Mouse (Mus musculus) mouse embryonic stem cell (cell line): Measurements from ENCODE around the gene Gpr171.

Experiments used
- in situ Hi-C, 2 experiments: fragments of 300-500 bp; cut with MboI; formaldehyde crosslinking; loops; 1 replicate in 1 of 2; 3 replicates in 1 of 2; pipeline ENCODE4 v1.14.3; 2019 to 2020; ENCODE audit warnings: low sequenced_read_pairs in 2 of 2, low pct_unique_long_range_greater_than_20kb in 1 of 2, mixed read lengths in 1 of 2; ENCODE audit not compliant: unreplicated experiment in 1 of 2

Gene Gpr171

GRCm38 (mm10) chr3:59121780-59122449 lies 20.3 kb upstream of the Gpr171 start:
- in situ Hi-C loops, result loop anchor here in 1 of 2 experiments (25.0 kb wide), 1 partner anchor 615 kb away; the partner anchor contains the start of gene Gm5538

- in situ Hi-C loops, result loop anchor here in 1 of 2 experiments (25.0 kb wide), 1 partner anchor 616 kb away; the partner anchor contains the start of gene Gm5538
These were observed 19.6 kb upstream of the Gpr171 start for GRCm38 (mm10) chr3:59121067-59121730.

- in situ Hi-C loops, result loop anchor here in 1 of 2 experiments (25.0 kb wide), 1 partner anchor 623 kb away; the partner anchor contains the start of gene Gm5538
These were observed 12.4 kb upstream of the Gpr171 start for GRCm38 (mm10) chr3:59113973-59114517.

GRCm38 (mm10) chr3:59113291-59113690 lies 11.7 kb upstream of the Gpr171 start:
- in situ Hi-C loops, result loop anchor here in 1 of 2 experiments (25.0 kb wide), 1 partner anchor 624 kb away; the partner anchor contains the start of gene Gm5538

- in situ Hi-C loops, result loop anchor here in 1 of 2 experiments (25.0 kb wide), 1 partner anchor 625 kb away; the partner anchor contains the start of gene Gm5538
These were observed 10.3 kb upstream of the Gpr171 start for GRCm38 (mm10) chr3:59111944-59112343.

- in situ Hi-C loops, result loop anchor here in 1 of 2 experiments (25.0 kb wide), 1 partner anchor 627 kb away; the partner anchor contains the start of gene Gm5538
These were observed 8.2 kb upstream of the Gpr171 start for GRCm38 (mm10) chr3:59109834-59110233.

- in situ Hi-C loops, result loop anchor here in 1 of 2 experiments (25.0 kb wide), 1 partner anchor 630 kb away; the partner anchor contains the start of gene Gm5538
These were observed 5.8 kb upstream of the Gpr171 start for GRCm38 (mm10) chr3:59107439-59107838.

- in situ Hi-C loops, result loop anchor here in 1 of 2 experiments (25.0 kb wide), 1 partner anchor 633 kb away; the partner anchor contains the start of gene Gm5538
These were observed 2.8 kb upstream of the Gpr171 start for GRCm38 (mm10) chr3:59104462-59104861.

GRCm38 (mm10) chr3:59102146-59102545 lies 525 bp upstream of the Gpr171 start:
- in situ Hi-C loops, result loop anchor here in 1 of 2 experiments (25.0 kb wide), 1 partner anchor 635 kb away; the partner anchor contains the start of gene Gm5538

- in situ Hi-C loops, result no loop called here
These were observed 3.1 kb downstream of the Gpr171 start for GRCm38 (mm10) chr3:59098540-59098939.

GRCm38 (mm10) chr3:59097421-59097820 lies 4.2 kb downstream of the Gpr171 start:
- in situ Hi-C loops, result no loop called here

GRCm38 (mm10) chr3:59092702-59093101 lies 8.9 kb downstream of the Gpr171 start:
- in situ Hi-C loops, result no loop called here

- in situ Hi-C loops, result no loop called here
These were observed 20.7 kb downstream of the Gpr171 start for GRCm38 (mm10) chr3:59080919-59081318.

GRCm38 (mm10) chr3:59080293-59080916 lies 21.2 kb downstream of the Gpr171 start:
- in situ Hi-C loops, result no loop called here

- in situ Hi-C loops, result no loop called here
These were observed 22.3 kb downstream of the Gpr171 start for GRCm38 (mm10) chr3:59079327-59079726.

- in situ Hi-C loops, result no loop called here
These were observed 23.0 kb downstream of the Gpr171 start for GRCm38 (mm10) chr3:59078585-59078984.

- in situ Hi-C loops, result no loop called here
These were observed 24.3 kb downstream of the Gpr171 start for GRCm38 (mm10) chr3:59077278-59077677.

- in situ Hi-C loops, result loop anchor here in 1 of 2 experiments (25.0 kb wide), 1 partner anchor 232 kb away; no protein-coding TSS in a partner anchor
These were observed 32.5 kb downstream of the Gpr171 start for GRCm38 (mm10) chr3:59069071-59069470.
